Mouse (Mus musculus) spleen, postnatal 10 days (tissue): ENCODE results near the gene Mok.

Experiments used
- DNase-seq, 2 experiments: peaks; one replicate each; pipeline ENCODE4 v3.0.0; 2021 to 2022; ENCODE audit warnings: low spot score in 2 of 2

Gene Mok

DNA sequence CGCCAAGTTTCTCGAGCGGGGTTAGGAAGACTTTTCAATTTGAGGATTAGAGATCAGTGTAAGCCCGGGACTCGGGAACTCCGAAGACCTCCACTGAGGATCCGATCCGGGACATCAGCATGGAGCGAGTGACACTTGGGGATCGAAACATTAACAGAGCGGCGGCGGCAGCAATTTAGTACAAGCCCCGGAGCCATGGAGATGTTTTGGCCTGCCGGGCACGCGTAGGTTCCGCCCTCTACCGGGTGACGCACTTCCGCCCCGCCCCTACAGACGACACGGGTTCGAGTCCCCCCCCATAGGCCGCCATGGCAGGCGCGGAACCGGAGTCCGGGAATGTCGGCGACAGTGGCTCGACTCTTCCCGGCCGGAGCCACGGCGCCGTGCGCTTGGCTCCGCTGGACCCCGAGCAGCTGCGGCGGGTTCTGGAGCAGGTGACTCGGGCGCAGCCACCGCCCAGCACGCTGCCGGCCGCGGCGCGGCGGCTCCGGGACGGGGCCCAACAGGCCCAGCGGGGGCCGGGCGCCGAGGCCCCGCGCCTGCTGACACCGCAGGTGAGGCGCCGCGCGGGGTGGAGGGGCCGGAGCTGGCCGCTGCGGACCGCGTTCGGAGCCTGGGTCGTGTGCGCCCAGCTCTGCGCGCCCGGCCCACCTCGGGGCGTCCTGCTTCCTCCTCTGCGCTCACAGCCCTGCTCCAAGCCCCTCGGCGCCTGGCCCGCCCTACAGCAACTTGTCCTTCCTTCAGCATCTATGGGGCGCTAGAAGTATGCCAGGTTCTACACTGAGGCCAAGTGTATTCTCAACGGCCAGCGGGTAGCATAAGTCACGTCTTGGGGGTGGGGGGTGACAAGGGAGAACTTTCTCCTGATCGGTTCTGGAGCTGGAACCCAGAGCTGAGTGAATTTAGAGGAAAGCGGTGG is 9.5 kb upstream of the Mok start, which contains the start of gene Zfp839:
Gene Zfp839 (plus strand): TSS at position 244 of the 919 bp plus-strand sequence.
- peak; percentile 76 to 85 for DNase-seq

DNA sequence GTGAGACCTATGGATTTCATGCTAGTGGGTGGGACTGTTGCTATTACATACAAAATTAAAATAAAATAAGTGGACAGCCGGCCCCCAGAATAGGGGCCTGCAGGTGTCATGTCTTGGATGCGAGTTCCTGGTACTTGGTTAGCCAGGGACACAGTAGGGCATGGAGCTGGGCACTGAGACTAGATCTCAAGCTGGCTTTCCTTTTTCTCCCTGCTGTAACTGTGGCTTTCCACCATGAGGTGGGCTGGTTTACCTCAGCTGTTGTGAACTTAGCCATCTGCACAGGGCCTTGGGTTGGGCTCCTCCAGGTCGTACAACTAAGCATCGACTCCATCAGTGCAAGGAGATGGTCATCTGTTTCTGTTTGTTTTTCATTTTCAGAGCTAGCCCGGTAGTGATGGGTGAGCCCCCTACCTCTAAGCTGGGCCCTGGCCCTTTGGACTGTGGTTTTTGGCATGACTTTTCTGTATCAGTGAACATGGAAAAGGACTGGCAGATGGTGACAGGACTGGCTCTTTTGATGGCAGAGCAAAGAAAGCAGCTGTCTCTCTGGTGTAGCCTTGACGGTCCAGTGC is 5.5 kb upstream of the Mok start:
- no peak for DNase-seq

DNA sequence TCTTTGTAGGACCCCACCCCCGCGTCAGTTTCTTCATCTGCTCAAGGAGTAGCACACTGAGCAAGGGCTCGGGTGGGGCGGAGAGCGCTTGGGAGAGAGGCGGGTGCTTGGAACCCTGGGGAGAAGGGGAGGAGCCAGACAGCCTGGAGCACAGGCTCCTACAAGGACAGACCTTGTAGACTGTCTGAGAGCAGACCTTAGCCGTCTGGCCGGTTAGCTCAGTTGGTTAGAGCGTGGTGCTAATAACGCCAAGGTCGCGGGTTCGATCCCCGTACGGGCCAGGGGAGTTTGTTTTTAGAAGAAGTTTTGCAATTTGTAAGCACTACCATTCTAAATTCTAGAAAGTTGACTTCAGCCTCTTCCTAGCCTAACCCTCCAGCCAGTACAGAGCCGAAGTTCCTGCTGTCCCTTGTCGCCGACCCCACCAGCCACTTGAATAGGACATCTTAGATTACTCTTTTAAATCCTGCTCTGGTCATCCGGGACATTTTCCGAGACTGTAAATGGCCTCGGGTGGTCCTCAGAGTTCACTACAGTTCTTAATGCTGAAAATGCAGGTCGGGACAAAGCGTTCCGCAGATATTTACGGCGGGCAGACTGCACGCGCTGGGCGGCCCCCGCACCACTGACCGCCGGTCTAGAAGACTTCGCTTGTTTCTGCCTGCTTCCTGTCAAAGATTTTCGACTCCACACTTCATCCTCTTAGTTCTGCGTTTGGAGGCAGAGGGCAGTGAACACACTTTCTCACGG is 4.6 kb upstream of the Mok start:
- DNase-seq, result peak; percentile 87 to 89

DNA sequence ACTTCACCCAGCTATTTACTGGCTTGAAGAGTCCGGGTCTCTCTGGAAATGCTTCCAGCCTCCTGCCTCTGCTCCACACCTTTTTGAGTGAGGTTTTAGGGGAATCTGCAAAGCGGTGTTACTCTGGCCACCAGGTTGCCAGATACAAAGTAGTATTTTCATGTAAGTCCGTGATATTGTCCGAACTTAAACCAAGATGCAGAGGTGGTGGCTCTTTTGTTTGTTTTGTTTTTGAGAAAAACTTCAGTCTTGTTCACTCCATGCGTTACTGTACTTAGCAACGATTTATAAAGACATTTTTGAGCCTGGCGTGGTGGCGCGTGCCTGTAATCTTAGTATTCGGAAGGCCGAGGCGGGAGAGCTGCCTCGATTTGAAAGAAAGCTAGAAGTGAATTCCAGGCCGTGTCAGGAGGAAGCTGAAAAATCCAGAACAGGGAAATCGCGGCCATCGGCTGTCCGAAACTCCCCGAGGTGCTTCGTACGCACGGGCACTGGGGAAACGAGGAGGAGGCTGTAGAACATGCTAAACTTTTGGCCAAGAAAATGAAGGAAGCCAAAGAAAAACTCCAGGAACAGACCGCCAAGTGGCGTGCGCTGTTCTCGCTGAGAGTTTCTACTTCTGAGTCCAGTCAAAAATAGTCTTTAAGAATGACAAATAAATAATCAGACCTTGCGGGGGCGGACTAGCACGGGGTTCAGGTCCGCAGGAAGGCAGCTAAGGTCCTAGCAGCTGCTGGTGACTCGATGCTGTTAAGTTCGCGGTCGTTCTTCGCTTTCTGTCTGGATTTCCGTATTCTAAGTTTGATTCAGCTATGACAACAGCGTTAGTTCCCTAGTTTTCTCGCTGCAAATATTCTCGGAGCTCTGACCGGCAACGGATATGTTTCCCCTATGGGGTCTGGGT is 3.7 kb upstream of the Mok start:
- peak; percentile 42 to 58 for DNase-seq

DNA sequence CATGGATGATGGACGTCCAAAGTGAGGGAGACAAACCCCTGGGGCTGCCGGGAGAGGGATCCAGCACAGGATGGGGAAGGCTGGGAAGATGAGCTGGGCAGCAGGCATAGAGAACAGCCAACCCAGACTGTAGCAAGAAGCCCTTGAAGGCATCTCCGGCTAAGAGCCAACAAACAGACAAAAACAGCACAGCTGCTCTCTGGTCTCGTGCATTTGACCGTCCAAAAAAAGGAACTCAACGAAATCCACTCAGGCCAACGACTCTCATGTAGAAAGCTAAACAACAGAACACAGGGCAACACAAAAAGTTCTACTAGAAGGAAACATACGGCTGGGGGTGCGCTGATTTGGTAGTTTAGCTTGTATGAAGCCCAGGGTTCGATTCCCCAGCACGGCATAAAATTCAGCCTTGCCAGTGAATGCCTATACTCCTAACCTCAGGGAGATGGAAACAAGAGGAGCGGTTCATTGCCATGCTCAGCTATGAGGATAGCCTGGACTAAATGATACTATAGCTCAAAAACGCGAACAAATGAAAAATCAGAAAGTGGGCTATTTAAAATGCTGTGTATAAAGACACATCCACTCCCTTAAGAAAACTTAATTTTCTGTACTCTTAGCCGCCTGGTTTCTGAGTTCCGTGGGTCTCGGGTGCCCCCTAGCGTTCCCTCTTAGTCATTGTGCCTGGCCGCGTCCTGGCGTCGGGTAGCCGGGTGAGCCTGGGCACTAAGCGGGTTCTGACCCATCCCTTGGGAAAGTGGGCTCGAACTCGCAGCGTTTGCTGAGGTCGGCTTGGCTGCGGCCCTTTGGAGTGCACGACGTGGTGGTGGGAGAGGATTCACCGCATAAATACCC is 2.7 kb upstream of the Mok start:
- DNase-seq, result peak; percentile 89 to 92

DNA sequence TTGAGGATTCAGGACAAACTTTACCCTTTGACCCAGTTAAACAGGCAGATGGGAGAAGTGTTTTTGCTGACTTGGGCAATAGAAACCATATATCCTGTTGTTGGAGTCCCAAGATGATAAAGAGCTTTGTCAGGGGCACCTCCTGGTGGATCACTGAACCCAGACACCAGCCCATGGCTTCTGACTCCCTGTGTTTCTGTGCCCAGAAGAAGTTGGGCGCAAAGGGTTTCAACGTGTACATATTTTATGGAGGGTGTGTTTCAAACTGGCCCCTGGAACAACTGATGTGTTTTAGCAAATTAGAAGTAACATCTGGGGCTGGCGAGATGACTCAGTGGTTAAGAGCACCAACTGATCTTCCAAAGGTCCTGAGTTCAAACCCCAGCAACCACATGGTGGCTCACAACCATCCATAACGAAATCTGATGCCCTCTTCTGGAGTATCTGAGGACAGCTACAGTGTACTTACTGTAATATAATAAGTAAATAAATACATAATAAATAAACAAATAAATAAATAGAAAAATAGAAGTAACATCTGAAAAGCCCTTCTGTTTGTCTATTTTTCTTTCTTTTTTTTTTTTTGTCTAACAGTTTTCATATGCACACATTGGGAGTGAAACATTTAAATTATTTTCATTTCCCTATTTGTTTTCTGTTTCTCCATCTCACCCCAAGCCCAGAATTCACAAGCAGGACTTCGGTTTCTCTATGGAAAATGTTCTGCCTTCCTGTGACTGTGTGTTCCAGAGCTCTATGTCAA is 1.2 kb upstream of the Mok start:
- no peak for DNase-seq

DNA sequence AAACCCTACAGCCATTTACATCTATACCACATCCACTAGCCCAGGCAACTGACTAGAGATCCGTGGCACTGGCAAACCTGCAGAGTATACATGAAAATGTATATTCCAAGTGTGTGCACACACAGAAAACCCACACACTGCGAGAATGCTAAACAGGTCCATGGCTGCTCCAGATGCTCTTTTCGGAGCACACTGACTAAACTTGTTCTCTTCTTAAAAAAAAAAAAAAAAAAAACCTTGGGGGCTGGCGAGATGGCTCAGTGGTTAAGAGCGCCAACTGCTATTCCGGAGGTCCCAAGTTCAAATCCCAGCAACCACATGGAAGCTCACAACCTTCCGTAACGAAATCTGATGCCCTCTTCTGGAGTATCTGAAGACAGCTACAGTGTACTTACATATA is 2.9 kb downstream of the Mok start:
- DNase-seq, result no peak

DNA sequence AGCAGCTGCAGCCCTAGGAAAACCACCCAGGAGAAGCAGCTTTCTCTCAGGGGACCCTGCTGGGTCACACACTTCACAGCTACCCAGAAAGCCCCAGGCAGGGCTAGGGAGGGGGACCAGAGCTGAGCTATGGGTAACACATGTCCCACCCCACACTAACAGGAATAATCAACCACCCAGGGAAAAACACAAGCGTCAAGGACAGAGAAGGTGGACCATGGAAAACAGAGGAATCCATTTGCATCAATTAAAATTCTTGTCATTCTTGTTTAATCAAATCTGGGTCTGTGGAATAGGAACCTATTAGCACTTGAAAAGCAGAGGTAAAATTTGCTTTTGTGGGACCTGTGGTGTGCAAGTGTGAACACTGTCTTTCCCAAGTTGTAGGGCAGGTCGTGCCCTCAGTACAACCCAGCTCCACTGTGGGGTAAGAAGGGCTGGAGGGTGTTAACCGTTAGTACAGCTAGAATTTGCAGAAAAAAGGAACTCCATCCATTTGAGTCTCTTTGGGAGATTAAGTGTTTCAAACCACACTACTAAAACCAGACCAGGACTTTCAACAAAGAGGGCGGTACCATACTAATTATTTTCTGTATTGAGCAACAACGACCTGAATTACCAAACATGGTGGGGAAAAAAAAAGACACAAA is 3.4 kb downstream of the Mok start:
- no peak for DNase-seq

DNA sequence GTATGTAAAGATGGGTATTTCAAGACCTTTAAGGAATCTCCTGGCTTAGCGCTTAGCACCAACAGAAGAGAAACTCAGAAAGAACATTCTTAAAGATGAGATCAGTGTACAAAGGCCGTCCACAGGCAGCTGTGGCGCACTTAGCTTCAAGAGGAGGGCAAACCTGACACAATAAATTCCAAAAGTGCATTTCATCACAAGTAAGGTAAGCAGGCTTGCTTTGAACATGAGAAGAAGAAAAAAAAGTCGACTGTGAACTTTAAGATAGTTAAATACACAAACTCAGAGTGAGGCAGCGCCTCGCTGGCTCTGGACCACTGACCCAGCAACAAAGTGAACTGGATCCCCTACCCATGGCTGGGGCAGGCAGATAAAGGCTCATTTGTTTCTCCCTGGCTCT is 4.0 kb downstream of the Mok start:
- no peak for DNase-seq

DNA sequence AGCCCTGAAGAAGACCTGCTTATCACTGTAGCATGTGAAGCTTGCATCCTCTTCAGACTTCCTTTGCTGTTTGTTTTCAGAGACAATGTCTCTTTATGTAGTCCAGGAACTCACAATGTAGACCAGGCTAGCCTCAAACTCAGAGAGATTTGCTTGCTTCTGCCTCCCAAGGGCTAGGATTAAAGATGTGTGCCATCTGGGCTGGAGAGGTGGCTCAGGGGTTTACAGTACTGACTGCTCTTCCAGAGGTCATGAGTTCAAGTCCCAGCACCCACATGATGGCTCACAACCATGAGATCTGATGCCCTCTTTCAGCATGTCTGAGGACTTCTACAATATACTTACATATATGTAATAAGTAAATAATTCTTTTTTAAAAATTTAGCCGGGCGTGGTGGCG is 5.6 kb downstream of the Mok start:
- no peak for DNase-seq

DNA sequence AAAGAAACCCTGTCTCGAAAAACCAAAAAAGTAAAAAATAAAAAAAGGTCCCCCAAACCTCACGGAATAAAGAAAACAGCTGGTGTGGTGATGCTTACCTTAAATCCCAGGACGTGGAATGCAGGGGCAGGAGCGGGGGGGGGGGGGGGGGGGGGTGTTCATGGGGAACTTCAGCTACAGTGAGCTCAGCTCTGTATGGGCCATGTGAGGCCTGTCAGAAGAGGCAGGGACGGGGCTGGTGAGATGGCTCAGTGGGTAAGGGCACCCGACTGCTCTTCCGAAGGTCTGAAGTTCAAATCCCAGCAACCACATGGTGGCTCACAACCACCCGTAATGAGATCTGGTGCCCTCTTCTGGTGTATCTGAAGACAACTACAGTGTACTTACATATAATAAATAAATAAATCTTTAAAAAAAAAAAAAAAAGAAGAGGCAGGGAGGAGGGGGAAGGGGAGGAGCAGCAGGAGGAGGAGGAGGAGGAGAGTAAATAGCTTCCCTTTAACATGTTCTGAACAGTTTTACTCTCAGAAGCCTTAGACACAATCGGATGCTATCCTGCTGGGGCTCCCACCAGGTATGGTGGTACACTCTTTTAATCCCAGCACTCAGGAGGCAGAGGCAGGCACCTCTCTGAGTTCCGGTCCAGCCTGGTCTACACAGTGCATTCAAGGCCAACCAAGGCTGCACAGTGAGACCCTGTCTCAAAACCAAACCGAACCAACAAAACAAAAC is 10.3 kb downstream of the Mok start:
- DNase-seq, result no peak

DNA sequence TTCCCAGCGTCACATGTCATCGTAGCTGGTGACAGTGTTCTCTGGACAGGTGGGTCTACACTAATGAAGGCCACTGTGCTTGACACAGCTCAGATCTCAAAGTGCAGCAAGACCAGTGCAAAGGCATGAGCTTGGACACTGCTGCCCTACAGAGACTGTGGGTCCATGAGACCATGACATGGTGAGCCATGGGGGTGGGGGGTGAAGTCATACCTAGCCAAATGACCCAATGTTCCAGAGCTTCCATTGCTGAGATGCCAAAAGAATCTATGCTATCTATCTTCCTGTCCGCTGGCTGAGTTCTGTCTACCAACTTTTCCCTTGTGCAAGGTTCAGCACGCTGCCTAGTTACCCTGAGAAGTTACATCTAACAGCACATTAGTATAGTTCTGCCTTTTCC is 11.8 kb downstream of the Mok start:
- DNase-seq, result no peak

DNA sequence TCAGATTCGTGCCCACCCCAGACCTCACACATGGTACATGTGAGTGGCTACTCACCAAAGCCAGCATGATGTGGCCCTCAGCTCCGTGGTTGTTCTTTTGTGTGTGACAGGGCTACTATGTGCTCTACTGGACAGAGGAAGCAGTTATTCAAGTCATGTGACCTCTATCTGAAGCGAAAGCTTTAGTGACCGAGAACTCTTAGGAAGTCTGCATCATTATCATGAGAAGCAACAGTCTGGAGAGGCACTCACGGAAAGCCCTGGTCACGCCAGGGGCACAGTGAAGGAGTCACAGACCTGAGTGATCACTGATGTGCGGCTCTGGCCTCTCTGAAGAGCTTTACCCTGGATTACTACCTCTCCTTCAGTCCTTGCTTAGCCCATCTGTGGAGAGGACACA is 18.4 kb downstream of the Mok start:
- DNase-seq, result no peak

DNA sequence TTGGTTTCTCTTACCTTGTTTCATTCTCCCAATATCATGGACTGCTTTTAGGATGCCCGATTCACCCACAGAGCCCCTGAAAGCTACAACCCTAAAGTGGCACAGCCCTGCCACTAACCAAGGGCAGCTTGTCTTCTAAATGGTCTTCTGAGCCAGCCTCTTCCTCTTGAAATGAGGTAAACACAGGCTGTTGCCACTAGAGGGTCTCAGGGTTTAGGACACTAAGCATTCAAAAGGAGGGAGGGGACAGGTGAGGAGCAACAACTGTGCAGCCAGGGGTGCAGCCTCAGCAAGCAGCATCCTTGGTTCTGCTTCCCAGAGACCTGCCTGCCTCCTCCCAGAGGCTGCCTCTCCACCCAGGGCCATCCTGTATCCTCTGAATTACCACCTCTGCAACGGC is 19.0 kb downstream of the Mok start:
- no peak for DNase-seq

DNA sequence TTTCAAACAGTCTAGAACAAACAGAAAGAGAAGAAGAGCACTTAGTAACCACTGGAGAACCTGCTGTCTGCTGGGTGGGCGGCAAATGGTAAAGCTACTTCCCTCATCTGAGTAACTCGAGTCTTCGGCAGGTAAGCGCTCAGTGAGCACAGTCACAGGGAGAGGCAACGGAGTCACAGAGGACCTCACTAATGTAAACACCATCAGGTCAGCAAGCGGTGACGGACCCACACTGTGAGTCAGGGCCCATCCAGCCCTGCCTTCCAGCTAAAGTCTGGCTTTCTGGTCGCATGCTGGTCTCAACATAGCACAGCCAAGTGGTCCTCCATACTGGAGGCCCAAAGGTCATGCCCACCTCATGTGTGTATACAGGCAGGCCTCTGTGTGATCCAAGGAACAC is 21.4 kb downstream of the Mok start:
- no peak for DNase-seq

DNA sequence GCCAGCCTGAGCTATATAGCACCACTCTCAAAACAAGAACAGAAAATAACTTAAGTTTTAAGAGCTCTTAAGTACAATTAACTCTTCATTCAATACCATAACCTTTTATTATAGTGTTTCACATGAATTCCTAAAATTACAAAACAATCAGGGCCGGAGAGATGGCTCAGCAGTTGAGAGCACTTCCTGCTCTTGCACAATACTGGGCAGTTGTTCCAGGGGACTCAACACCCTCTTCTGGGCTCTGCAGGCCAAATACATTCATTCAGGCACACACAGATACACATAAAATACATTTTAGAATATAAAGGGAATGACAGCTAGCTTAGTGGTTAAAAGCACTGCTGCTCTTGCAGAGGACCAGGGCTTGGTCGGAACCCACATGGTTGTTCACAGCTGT is 23.9 kb downstream of the Mok start:
- DNase-seq, result no peak

DNA sequence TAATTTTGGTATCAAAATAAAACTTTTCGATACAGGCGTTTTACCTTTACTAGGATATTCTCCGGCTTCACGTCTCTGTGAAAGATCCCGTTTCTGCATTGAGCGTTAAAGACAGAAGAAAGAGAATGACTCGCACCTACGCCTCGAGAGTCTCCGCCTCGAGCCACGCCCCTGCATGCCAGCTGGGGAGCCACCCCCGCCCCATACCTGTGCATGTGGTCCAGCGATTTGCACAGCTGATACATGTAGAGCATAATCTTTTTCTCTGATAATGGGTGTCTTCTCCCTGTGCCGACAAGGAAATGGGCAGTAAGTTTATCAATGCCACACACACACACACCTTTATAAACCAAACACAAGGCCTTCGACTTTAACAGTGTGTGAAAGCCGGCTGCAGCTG is 25.8 kb downstream of the Mok start:
- DNase-seq, result no peak

DNA sequence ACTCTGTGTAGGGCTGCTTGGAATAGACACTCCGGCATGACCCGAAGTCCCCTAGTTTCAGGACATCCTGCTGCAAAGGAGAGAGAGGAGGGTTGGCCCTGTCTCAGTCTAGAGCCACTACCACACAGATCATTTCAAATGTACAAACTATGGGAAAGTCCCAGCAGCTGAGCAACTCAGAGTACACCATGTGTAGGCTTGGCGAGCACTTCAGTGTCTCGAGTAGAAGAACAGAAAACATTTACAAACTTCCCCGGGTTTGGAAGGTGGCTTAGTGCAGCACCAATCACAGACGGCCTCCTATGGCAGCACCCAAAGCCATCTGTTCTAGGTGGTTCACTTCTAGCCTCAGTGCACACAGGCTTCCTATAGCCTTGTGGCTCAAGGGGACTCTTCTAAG is 27.1 kb downstream of the Mok start:
- DNase-seq, result no peak

DNA sequence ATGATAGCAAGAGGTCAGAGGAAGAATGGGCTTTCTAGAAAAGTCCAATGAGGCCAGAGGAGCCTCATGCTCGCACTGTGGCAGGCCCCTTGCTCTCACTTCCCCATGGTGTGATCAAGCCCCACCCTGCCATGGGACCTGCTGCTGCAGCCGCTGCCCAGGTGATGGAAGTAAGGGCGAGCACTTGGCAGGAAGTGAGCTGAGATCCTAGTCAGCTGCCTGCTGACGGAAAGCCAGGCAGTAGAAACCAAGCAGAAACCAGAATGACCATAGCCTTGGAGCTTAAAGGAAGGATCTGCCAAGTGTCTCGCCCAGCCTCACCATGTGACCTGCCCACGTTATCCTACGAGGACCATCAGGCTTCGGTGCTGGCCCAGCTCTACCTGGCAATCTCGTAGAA is 27.6 kb downstream of the Mok start:
- DNase-seq, result peak in 1 of 2 experiments; percentile 32
